In genomic region chr7:143748041-143748868, GRCm38 (mm10) we compare ENCODE assay signal across 8 mouse cellular contexts. TPM values are rescaled to one million over a fixed set of nuclear protein-coding genes. Genes with fewer than 3 reads are reported as not detected.
DNase-seq lines count a peak whose midpoint lies in the region; ATAC-seq and TF ChIP-seq lines count a peak whose summit lies in the region.

No protein-coding gene starts in this region.

- H3K4me3 ChIP-seq in left cerebral cortex, adult 2 months: peak overlapping the region; percentile 19

- TF ChIP-seq CTCF in left cerebral cortex, adult 2 months (IDR thresholded peaks at IDR 0.05): peak; percentile 84

- peak; percentile 87 for ATAC-seq in megakaryocyte-erythroid progenitor cell, adult 5-6 weeks (replicated peaks; ENCODE audit: low FRiP score, low TSS enrichment, poor library complexity, severe bottlenecking)

- peak; percentile 80 for DNase-seq in T-cell, adult 2 months (ENCODE audit: low spot score)
- DNase-seq in cerebellum, postnatal 4 days (ENCODE audit: low spot score in 2 of 2): peak; percentile 91 to 95
- peak; percentile 78 to 79 for DNase-seq in gastrocnemius, adult 8-10 months (ENCODE audit: low spot score in 2 of 2)
- DNase-seq in hindlimb bud, embryonic 11.5 days (ENCODE audit: extremely low spot score, low read depth, low spot score): peak; percentile 79
- DNase-seq in left cerebral cortex, adult 2 months (ENCODE audit: extremely low spot score in 1 of 2, low spot score in 2 of 2): peak; percentile 85 to 91
- peak; percentile 84 for DNase-seq in right cerebral cortex, postnatal 25 days
- peak; percentile 85 to 89 for DNase-seq in urinary bladder, postnatal 36 days (ENCODE audit: low spot score in 2 of 2)

- intact Hi-C loops in left cerebral cortex, adult 2 months (cut with DNase I): loop anchor here (1.0 to 5.0 kb wide), 2 partner anchors 42 to 596 kb away; no protein-coding TSS in a partner anchor

- H3K27ac ChIP-seq in left cerebral cortex, adult 2 months: no peak overlapping the region

RNA-seq across cellular contexts. Expression of gene Osbpl5, which starts 8.5 kb away (rescaled TPM):
- 10 to 100 TPM; 11.2 to 17.7 (median 14.1) TPM for total RNA-seq in gastrocnemius, adult 8-10 months (2022)
- 10 to 100 TPM; 37.6 to 40.9 TPM for total RNA-seq in left cerebral cortex, adult 2 months (2021)
- total RNA-seq in megakaryocyte-erythroid progenitor cell, adult 5-6 weeks (2014; fragmentation: Nextera tagmentation): 4.3 and 9.3 TPM in 2 replicates
- 2.6 and 3.8 TPM in 2 replicates for total RNA-seq in megakaryocyte-erythroid progenitor cell, adult 5-6 weeks (2017)

RNA-seq across cellular contexts. Expression of gene Mrgprg, which starts 18.5 kb away (rescaled TPM):
- under 1 TPM; 0.29 to 0.86 (median 0.33) TPM for total RNA-seq in gastrocnemius, adult 8-10 months (2022)
- total RNA-seq in left cerebral cortex, adult 2 months (2021): not detected
- not detected in 2 replicates for total RNA-seq in megakaryocyte-erythroid progenitor cell, adult 5-6 weeks (2014; fragmentation: Nextera tagmentation)
- total RNA-seq in megakaryocyte-erythroid progenitor cell, adult 5-6 weeks (2017): not detected in 2 replicates

RNA-seq across cellular contexts. Expression of gene Mrgpre, which starts 36.0 kb away (rescaled TPM):
- total RNA-seq in gastrocnemius, adult 8-10 months (2022): under 1 TPM; 0.32 to 0.87 (median 0.44) TPM
- total RNA-seq in left cerebral cortex, adult 2 months (2021): 1 to 10 TPM; 5.5 to 7.0 TPM
- 0.37 TPM in 1 of 2 replicates, not detected in the other for total RNA-seq in megakaryocyte-erythroid progenitor cell, adult 5-6 weeks (2014; fragmentation: Nextera tagmentation)
- 0.19 and 0.27 TPM in 2 replicates for total RNA-seq in megakaryocyte-erythroid progenitor cell, adult 5-6 weeks (2017)
